Mouse (Mus musculus) bone marrow, adult 2 months (tissue): ENCODE results near the gene Insl6. TPM values are rescaled to one million over a fixed set of nuclear protein-coding genes. Genes with fewer than 3 reads are reported as not detected.

Experiments used
- H3K27ac ChIP-seq: fragments of 200-500 bp; 2 replicates; pipeline ENCODE4 v1.5.1; 2012; ENCODE audit warnings: low read depth, mild to moderate bottlenecking, control low read depth, inconsistent platforms, low read length; ENCODE audit not compliant: control insufficient read depth, poor library complexity, insufficient read depth
- H3K4me1 ChIP-seq: fragments of 200-500 bp; 2 replicates; pipeline ENCODE4 v1.6.1; 2011; ENCODE audit warnings: low read length; ENCODE audit not compliant: control insufficient read depth, insufficient read depth
- H3K4me3 ChIP-seq: fragments of 200-500 bp; replicated peaks from 2 replicates; pipeline ENCODE3; 2011; ENCODE audit warnings: mild to moderate bottlenecking, low read depth, low read length, control low read depth; ENCODE audit not compliant: control insufficient read depth
- CTCF ChIP-seq: fragments of 200-500 bp; IDR thresholded peaks from 2 replicates; pipeline ENCODE4 v1.5.1; 2011; ENCODE audit warnings: low read length, control low read depth; ENCODE audit not compliant: control insufficient read depth, insufficient read depth
- POLR2A ChIP-seq: fragments of 200-500 bp; IDR thresholded peaks from 2 replicates; pipeline ENCODE4 v1.6.1; 2011; ENCODE audit warnings: low read depth, mild to moderate bottlenecking, control low read depth, low read length, borderline replicate concordance; ENCODE audit not compliant: control insufficient read depth
- WGBS: fragments of 180-500 bp; shearing (Covaris S2); methylation state at CpG from one replicate; pipeline ENCODE4 v1.1.7; 2018; 5-methylcytosine and 5-hydroxymethylcytosine counted together
- polyA plus RNA-seq: library from polyadenylated mRNA; stranded (reverse); fragments of >200 nt; gene quantifications from 2 replicates; pipeline ENCODE4 v1.2.4, GENCODE M21; 2011; ENCODE audit warnings: low replicate concordance; ENCODE audit not compliant: missing spikeins, insufficient read depth, insufficient read length

Insl6 gene
- polyA plus RNA-seq: 1.4 and 2.9 TPM in 2 replicates

DNA sequence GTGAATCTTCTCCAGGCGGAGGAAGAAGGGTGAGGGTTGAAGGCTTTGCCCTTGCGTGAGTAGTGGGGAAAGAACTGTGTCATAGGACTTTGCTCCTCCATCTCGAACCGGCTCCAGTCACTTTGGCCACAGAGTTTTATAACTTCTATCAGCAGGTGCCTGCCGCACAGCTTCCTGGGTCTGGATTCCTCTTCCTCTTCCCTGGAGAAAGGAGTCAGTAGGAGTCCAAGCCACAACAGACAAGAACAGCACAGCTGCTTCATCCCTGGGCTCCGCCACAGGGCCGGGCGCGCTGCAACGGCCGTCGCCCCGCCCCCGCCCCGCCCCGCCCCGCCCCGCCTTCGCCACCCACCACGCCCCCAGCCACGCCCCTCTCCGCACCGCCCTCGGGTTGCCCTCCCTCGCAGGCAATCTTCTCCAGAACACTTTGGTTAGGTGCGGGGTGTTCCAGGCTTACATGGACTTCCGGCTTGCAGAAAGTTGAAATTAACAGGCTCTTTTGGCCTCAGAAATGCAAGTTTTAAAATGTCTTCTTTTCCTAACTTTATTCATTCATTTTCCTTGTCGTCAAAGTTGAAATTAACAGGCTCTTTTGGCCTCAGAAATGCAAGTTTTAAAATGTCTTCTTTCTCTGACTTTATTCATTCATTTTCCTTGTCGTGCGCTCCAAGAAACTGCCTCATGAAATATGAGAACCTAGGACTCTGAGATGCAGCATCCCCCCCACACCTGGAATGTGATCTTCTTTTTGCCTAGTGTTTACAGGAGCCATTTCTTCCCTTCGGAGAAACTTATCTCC, at the start of gene Insl6:
Gene Insl6, minus strand, starts transcription at position 304 of the 799 bp plus-strand sequence.
- Histone ChIP-seq H3K4me1 (peaks cover 2% of the 10 kb centered on the region), H3K27ac (no peak within 1 kb of the TSS), H3K4me3 (peak within 1 kb of the TSS; percentile 57)
- 4% methylated on average over 31 of the region's 31 CpGs for WGBS
- TF ChIP-seq CTCF (no peak), POLR2A (no peak)

DNA sequence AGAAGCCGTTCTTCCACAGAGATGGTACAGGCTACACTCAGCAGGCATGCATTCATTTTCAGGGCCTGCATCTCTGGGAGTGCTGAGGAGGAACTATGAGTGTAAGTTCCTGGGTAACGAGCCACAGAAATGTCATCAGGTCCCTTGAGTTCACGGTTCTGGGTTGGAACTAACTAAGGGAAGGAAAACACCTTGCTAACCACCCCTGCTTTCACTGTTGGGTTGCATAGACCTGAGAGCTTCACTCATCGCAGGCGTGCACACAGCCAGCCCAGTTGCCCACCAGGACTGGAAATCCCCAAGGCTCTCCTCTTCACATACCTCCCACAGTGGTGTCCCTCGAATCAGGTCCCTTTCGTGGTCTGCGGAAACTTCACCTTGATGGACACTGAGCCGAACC, 49.8 kb upstream of the Insl6 start:
- Histone ChIP-seq H3K4me3 (no peak overlapping the region), H3K27ac (no peak overlapping the region), H3K4me1 (peaks cover 1% of the 10 kb centered on the region; the same call in 1 of the 2 replicates)
- 74% methylated on average over 9 of the region's 9 CpGs for WGBS
- no peak for TF ChIP-seq CTCF
- TF ChIP-seq POLR2A: no peak

DNA sequence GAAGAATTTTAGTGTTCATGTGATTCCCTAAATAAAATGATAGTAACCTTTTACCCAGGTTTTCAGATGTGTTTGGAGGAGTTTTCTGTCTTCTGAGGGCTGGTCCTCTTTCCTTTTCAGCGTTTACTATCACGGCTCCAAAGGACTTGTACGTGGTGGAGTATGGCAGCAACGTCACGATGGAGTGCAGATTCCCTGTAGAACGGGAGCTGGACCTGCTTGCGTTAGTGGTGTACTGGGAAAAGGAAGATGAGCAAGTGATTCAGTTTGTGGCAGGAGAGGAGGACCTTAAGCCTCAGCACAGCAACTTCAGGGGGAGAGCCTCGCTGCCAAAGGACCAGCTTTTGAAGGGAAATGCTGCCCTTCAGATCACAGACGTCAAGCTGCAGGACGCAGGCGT, 48.3 kb upstream of the Insl6 start:
- TF ChIP-seq CTCF: no peak
- TF ChIP-seq POLR2A: no peak
- WGBS: 88% methylated on average over 11 of the region's 11 CpGs
- H3K4me1 ChIP-seq: peaks cover 1% of the 10 kb centered on the region; the same call in 1 of the 2 replicates

DNA sequence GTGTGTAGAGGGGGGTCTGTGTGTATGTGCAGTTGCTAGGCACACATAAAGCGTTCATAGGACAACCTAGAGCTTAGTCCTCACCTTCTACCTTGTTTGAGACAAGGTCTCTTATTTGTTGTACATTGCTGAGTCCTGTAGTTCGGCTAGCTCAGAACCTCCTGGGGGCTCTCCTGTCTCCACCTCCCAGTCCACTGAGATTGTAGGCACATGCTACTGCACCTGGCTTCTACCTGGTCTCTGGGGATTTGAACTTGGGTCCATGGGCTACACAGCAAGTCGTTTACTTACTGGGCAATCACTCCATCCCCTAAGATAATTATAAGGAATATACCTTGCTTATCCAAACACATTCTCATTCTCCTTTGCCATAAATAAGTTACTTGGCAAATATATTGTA, 47.5 kb upstream of the Insl6 start:
- no peak overlapping the region for H3K27ac ChIP-seq
- no peak for TF ChIP-seq CTCF
- H3K4me1 ChIP-seq: peaks cover 1% of the 10 kb centered on the region; the same call in 1 of the 2 replicates
- WGBS: 40% methylated on average over 3 of the region's 3 CpGs
- no peak overlapping the region for H3K4me3 ChIP-seq

More for the DNA sequence above, 48.3 kb upstream of the Insl6 start:
- H3K4me3 ChIP-seq: no peak overlapping the region
- no peak overlapping the region for H3K27ac ChIP-seq

DNA sequence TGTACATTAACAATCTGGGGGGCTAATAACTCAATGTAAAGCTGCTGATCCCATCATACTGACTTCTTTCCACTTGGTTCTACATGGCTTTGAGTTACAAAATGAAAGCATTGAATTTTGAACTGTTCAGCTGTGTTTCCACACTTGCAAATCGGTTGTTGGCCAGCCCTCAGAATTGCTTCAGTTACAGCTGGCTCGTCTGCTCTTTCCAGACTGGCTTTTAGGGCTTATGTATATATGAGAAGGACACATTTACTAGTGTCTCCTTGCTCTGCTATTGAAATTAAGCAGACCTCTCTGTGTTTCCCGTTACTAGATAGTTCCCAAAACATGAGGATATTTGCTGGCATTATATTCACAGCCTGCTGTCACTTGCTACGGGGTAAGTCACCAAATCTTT, 47.0 kb upstream of the Insl6 start:
- Histone ChIP-seq H3K27ac (peak overlapping the region; percentile 2; the same call in 1 of the 2 replicates), H3K4me1 (peaks cover 1% of the 10 kb centered on the region; the same call in 1 of the 2 replicates), H3K4me3 (peak overlapping the region; percentile 70)
- TF ChIP-seq CTCF (no peak), POLR2A (no peak)
- WGBS: 4% methylated on average over 4 of the region's 4 CpGs

DNA sequence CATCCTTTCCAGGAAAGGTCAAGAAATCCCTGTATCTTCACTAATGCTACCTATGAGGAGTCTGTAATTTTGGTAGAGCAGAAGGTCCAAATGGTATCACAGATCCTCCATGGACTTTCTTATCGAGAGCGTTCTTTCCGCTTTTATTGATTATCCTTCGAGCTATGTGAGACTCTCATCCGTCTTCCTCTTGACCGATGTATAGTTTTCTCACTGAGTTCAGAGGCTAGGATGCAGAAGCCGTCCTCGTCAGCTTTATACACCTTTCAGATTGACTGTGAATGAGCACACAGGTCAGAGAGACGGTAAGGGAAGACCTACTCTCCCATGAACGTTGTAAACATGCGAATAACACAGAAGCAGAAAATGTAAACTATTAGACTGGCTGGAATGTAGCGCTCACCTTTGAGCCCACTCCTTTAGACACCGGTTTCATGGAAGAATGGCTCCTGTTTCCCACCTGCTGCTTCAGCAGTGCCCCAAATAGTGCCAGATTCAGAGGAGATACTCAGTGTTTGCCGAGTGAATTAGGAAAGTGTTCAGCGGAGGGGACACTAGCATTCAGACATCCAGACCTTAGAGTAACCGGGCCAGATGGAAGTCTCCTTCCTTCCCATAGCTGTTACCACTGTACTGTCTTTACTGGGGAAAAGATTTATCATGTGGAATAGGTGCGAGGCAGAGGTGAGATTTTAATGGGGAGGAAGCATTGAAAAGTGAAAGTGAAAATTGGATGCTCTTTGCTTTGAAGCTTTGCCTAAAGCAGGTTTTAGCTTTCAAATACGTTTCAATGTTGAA, 46.3 kb upstream of the Insl6 start:
- peak overlapping the region; percentile 70 for H3K4me3 ChIP-seq
- peak overlapping the region; percentile 40; the same call in 1 of the 2 replicates for H3K27ac ChIP-seq
- WGBS: 25% methylated on average over 18 of the region's 18 CpGs
- H3K4me1 ChIP-seq: peaks cover 1% of the 10 kb centered on the region; the same call in 1 of the 2 replicates
- TF ChIP-seq POLR2A (no peak), CTCF (no peak)

DNA sequence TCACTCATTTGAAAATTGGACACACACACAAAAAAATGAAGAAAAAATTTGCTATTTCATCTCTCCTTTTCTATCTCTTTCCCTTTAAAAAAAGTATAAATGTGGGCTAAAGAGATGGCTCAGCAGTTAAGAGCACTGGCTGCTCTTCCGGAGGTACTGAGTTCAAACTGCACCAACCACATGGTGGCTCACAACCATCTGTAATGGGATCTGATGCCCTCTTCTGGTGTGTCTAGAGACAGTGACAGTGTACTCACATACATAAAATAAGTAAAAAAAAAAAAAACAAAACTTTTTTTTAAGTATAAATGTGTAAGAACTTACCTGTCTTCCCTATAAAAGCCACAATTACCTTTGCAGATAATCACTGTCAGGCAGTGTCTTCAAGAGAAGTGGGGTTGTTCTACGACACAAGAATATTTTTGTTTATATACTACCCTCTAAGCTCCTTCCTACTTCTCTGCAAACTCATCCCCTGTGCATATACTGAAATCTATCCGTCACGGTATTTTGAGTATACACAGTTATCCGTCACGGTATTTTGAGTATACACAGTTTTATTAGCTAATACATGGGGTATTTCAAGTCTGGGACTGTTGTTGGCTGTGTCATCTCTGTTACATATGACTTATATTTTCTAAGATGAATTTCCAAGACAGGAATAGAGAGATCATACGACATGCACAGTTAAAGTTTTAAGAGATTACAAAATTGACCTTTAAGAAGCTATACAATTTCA, 45.6 kb upstream of the Insl6 start:
- TF ChIP-seq CTCF: no peak
- no peak for TF ChIP-seq POLR2A
- Histone ChIP-seq H3K4me1 (peaks cover 1% of the 10 kb centered on the region; the same call in 1 of the 2 replicates), H3K27ac (no peak overlapping the region), H3K4me3 (no peak overlapping the region)
- 54% methylated on average over 7 of the region's 7 CpGs for WGBS
